Mouse (Mus musculus): ENCODE measurements at regions not wholly inside any gene's neighbourhood (a gene's known extent, or its start where the extent isn't known, plus 50 kb on each side); places are given as distances from the start of the nearest gene placed in this dataset.

- no peak for TF ChIP-seq CTCF (IDR thresholded peaks at IDR 0.05; ENCODE audit: low read depth)
- TF ChIP-seq EP300 (IDR thresholded peaks at IDR 0.05; ENCODE audit: low read depth) = no peak
Observed at GRCm38 (mm10) chr1:46985978-46986377, 93.3 kb upstream of the Slc39a10 start.
